Mouse (Mus musculus): ENCODE data around the gene Myt1.

GRCm38 (mm10) chr2:181730051-181730450, 33.1 kb upstream of the Myt1 start:
- TF ChIP-seq CTCF (IDR thresholded peaks at IDR 0.05; ENCODE audit: extremely low read depth, insufficient read depth, insufficient read length, insufficient replicate concordance) (no peak), POLR2A (IDR thresholded peaks at IDR 0.05; ENCODE audit: low read depth, low read length) (no peak)
